Mouse (Mus musculus) testis, adult 2 months (tissue): ENCODE measurements at regions not wholly inside any gene's neighbourhood (a gene's known extent, or its start where the extent isn't known, plus 50 kb on each side); places are given as distances from the start of the nearest gene placed in this dataset.

Experiments
- CTCF ChIP-seq: fragments of 200-500 bp; IDR thresholded peaks from 2 replicates; pipeline ENCODE4 v1.5.1; 2012; ENCODE audit warnings: low read depth, mild to moderate bottlenecking, inconsistent platforms, low read length, moderate library complexity; ENCODE audit not compliant: control insufficient read depth, insufficient read depth, insufficient replicate concordance
- POLR2A ChIP-seq: fragments of 200-500 bp; IDR thresholded peaks from 2 replicates; pipeline ENCODE4 v1.6.1; 2012; ENCODE audit warnings: low read depth, mild to moderate bottlenecking, inconsistent platforms, low read length, moderate library complexity; ENCODE audit not compliant: control insufficient read depth

DNA sequence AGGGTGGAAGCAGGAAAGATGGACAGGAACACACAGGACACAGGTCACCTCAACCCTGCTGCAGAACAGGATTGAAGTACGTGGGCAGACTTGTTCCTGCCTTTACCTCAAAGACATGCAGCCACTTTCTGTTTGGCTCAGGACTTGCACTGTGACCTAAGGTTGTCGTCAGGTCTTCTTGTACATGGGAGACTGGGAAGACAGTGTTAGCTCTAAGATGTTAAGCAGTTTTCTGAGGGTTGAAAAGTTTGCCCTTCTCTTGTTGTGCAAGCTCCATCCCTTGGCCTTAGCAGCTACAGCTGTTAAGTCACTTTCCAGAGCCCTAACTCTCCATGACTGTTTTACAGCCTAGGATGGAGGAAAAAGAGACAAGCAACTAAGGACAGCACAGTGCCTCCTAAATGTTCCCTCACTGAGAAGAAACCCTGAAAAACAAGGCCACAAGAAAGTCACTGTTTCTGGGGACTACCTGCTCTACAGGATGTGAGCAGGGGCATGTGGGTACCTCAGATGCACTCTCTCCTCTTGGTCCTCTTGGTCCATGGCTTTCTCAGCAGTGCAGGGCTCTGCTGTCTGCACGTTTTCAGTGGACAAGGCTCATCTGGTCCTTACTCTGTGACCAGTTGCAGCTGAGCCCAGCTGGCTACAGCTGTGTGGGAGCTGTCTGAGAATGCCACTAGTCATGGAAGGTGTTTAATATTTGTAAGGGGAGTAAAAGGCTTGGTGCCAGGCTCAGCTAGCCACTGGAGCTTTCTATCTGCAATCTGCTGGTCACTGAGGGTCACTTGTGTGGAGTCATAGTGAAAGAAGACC lies 122.1 kb upstream of the Gm5148 start:
- TF ChIP-seq POLR2A (no peak), CTCF (no peak)
